Mouse (Mus musculus) forebrain, embryonic 16.5 days (tissue): ENCODE measurements at regions not wholly inside any gene's neighbourhood (a gene's known extent, or its start where the extent isn't known, plus 50 kb on each side); places are given as distances from the start of the nearest gene placed in this dataset.

ENCODE experiments used
- ATAC-seq: fragments of 200-750 bp; cut with Nextera tagmentation; 2 replicates; pipeline ENCODE4 v1.8.0; 2017; ENCODE audit warnings: mild to moderate bottlenecking, moderate library complexity
- H3K27ac ChIP-seq: fragments of 300-500 bp; sonication (generic); 2 replicates; pipeline ENCODE4 v1.5.1; 2014; ENCODE audit warnings: low read length, control low read depth
- H3K27me3 ChIP-seq: fragments of 300-500 bp; sonication (generic); replicated peaks from 2 replicates; pipeline ENCODE4 v1.6.1; 2014; ENCODE audit warnings: low read length; ENCODE audit not compliant: control insufficient read depth, insufficient read depth
- H3K36me3 ChIP-seq: fragments of 300-500 bp; sonication (generic); 2 replicates; pipeline ENCODE4 v1.6.1; 2014; ENCODE audit not compliant: control insufficient read depth, insufficient read depth
- H3K4me1 ChIP-seq: fragments of 300-500 bp; sonication (generic); replicated peaks from 2 replicates; pipeline ENCODE4 v1.6.1; 2014; ENCODE audit warnings: low read length; ENCODE audit not compliant: control insufficient read depth, insufficient read depth
- H3K4me2 ChIP-seq: fragments of 300-500 bp; sonication (generic); 2 replicates; pipeline ENCODE4 v1.6.1; 2014; ENCODE audit warnings: mild to moderate bottlenecking, low read length, control low read depth
- H3K4me3 ChIP-seq: fragments of 300-500 bp; sonication (generic); replicated peaks from 2 replicates; pipeline ENCODE4 v1.5.1; 2014; ENCODE audit warnings: mild to moderate bottlenecking, low read length, control low read depth
- H3K9ac ChIP-seq: fragments of 300-500 bp; sonication (generic); replicated peaks from 2 replicates; pipeline ENCODE4 v1.6.1; 2014; ENCODE audit warnings: low read depth, low read length, control low read depth
- H3K9me3 ChIP-seq: fragments of 300-500 bp; sonication (generic); 2 replicates; pipeline ENCODE4 v1.6.1; 2016; ENCODE audit warnings: low read length; ENCODE audit not compliant: control insufficient read depth
- WGBS: fragments of 180-500 bp; shearing (Covaris S2); extraction: QIAGEN DNeasy Blood & Tissue Kit; methylation state at CpG from one replicate; pipeline ENCODE4 v1.1.7; 2014; 5-methylcytosine and 5-hydroxymethylcytosine counted together

DNA sequence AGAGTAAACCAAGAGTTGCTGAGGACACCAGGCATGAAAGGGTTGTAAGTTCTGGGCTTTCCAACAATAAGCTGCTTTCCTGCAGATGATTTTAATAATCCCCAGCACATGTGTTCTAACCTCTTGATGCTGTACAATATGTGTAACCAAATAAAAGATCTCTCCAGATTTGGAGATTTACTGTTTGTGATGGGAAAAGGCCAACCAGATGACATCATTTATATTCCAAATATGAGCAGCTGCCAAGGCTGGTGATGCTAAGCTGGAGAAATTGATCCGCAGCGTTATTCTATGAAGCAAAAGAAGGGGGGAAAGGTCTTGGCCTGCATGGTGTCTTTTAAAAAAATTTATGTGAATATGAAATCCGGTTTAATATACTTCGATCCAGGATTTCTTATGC is 160.1 kb upstream of the Gm12728 start:
- no peak overlapping the region for H3K4me3 ChIP-seq
- WGBS = 88% methylated on average over 4 of the region's 4 CpGs
- no peaks in the 10 kb centered on the region for H3K27me3 ChIP-seq
- no peaks in the 10 kb centered on the region for H3K9me3 ChIP-seq
- no peak for ATAC-seq
- H3K36me3 ChIP-seq = no peaks in the 10 kb centered on the region
- no peak overlapping the region for H3K4me2 ChIP-seq
- H3K9ac ChIP-seq = no peak overlapping the region
- no peak overlapping the region for H3K27ac ChIP-seq
- no peaks in the 10 kb centered on the region for H3K4me1 ChIP-seq

DNA sequence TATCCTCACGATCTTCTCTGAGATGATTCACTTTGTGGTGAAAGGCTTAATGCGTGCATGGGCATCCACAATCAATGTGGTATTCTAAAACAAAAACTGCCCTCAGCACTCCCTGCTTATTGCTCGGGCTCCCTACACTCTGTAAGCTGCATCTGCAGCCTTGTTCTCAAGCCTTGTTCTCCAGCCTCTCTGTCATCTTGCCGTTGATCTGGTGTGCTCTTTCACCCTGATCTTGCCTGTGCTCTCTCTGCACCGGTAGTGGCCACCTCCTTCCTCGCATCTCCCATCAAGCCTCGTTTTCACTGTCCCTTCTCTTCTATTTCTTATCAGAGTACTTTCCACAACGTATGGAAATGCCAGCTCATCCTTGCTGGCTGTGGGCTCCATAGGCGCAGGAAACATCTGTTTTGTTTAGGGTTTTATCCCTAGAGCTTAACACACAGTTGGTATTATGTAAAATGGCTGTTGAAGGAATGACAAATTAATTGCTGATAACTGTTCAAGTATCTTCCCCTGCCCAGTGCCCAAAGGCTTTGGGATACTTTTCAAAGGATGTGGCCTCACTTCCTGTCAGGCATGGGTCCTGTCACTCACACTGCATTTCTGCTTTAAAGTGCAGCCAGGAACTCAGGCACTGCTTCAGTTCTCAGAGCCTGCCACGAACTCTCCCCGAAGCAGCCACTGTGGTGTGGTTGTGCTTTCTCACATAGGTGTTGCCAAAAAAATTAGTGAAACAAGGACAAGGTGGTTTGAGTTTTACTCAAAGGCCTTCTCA is 158.9 kb upstream of the Gm12728 start:
- no peak overlapping the region for H3K4me3 ChIP-seq
- no peaks in the 10 kb centered on the region for H3K36me3 ChIP-seq
- no peak for ATAC-seq
- H3K4me1 ChIP-seq = no peaks in the 10 kb centered on the region
- H3K9me3 ChIP-seq = no peaks in the 10 kb centered on the region
- H3K4me2 ChIP-seq = no peak overlapping the region
- no peak overlapping the region for H3K9ac ChIP-seq
- H3K27me3 ChIP-seq = no peaks in the 10 kb centered on the region
- 81% methylated on average over 11 of the region's 11 CpGs for WGBS
- H3K27ac ChIP-seq = no peak overlapping the region

DNA sequence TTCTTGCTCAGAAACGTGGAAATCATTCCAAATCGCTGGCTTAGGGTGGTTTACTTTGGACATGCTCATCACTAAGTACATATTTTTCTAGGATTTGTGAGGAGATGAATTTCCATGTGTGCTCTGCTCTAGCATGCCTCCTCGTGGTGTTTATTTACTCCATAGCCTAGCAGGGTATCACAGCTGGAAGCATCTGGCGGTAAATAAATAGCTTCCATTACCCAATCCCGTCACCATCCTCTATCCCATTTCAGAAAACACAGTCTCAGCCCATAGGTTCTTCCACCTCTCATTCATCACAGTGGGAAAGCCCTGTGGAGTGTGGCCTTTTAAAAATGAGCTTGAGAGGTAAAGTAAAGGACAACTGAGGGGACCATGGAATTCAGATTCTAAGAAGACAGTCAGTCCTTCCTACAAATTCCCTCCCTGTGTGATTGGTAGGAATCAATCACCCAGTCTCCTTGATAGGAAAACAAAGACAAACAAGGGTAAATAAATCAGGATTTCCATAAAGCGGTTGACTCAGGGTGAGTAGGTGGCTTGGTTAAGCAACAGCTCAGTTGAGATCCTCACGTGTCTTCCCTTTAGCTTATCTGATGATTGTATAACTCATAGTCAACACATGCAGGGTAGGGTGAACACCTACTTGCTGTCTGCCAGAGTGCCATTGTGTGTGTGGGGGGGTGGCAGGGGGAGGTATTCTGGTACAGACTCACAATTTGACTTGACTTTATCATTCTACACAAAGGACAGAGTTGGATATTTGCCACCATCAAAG is 156.9 kb upstream of the Gm12728 start:
- WGBS = 85% methylated on average over 7 of the region's 7 CpGs
- Histone ChIP-seq H3K4me3 (no peak overlapping the region), H3K4me2 (no peak overlapping the region), H3K36me3 (no peaks in the 10 kb centered on the region), H3K27ac (no peak overlapping the region), H3K9me3 (no peaks in the 10 kb centered on the region), H3K4me1 (no peaks in the 10 kb centered on the region), H3K9ac (no peak overlapping the region), H3K27me3 (no peaks in the 10 kb centered on the region)
- ATAC-seq = no peak

DNA sequence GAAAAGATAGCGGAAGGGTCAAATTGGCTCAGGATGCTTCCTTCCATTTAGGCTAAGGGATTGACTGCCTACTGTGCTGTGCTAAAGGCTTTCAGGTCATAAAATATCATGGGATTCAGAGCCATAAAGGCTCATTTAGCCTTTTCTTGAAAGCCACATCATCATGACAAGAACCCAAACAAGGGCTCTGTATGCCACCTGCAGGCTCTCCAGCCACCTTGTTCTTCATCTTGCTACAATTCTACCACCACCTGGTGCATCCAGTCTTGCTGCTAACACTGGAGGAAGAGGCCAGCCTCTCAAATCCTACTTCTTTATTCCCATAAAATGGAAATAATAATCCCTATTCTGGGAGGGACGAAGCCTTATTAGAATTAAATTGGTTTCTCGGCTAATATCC is 155.9 kb upstream of the Gm12728 start:
- no peaks in the 10 kb centered on the region for H3K9me3 ChIP-seq

DNA sequence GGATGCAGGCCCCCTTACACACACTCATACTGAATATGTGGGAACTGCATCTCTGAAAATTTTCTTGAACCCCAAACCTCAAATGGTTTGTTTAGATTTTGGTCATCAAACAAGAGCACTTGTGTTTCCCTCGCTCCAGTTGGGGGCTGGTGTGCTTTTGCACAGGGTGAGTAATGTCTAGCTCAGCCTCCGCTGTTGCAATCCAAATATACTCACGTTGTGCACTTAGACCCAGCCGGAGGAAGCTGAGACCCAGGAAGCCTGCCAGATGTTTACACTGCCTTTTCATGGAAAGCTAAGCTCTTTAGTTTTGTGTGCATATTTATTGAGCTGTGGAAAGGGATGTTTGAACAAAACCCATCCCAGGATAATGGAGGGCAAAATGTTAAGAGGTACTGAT is 148.9 kb upstream of the Gm12728 start:
- no peaks in the 10 kb centered on the region for H3K4me1 ChIP-seq
- H3K9ac ChIP-seq = no peak overlapping the region
- no peak overlapping the region for H3K4me2 ChIP-seq
- ATAC-seq = no peak
- no peak overlapping the region for H3K27ac ChIP-seq
- H3K36me3 ChIP-seq = no peaks in the 10 kb centered on the region
- no peaks in the 10 kb centered on the region for H3K9me3 ChIP-seq
- WGBS = 34% methylated on average over 4 of the region's 4 CpGs
- H3K4me3 ChIP-seq = no peak overlapping the region
- no peaks in the 10 kb centered on the region for H3K27me3 ChIP-seq

More for the DNA sequence above, 155.9 kb upstream of the Gm12728 start:
- Histone ChIP-seq H3K4me2 (no peak overlapping the region), H3K9ac (no peak overlapping the region), H3K27me3 (no peaks in the 10 kb centered on the region), H3K4me3 (no peak overlapping the region), H3K4me1 (no peaks in the 10 kb centered on the region), H3K27ac (no peak overlapping the region), H3K36me3 (no peaks in the 10 kb centered on the region)
- ATAC-seq = no peak
- WGBS = 86% methylated on average over 3 of the region's 3 CpGs

DNA sequence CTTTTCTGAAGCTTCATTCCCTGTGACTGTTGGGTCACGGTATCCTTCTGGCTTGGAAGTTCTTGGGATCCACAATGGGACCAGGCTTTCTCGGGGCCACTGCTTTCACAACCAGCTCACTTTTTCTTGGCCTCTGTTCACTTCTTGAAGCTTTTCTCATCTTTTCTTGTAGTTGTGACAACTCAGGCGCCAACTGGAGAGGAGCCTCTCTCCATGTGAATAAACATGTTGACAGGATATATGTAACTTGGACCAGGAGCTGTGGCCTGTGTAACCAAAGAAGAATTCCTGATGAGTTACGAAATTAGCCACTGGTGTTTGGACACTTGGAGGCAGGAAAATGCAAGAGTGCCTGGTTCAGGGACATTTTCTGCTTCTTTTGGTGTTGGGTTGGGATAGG is 148.1 kb upstream of the Gm12728 start:
- H3K36me3 ChIP-seq = no peaks in the 10 kb centered on the region
- no peaks in the 10 kb centered on the region for H3K4me1 ChIP-seq
- 80% methylated on average over 4 of the region's 4 CpGs for WGBS
- no peak overlapping the region for H3K4me2 ChIP-seq
- H3K27me3 ChIP-seq = no peaks in the 10 kb centered on the region
- H3K9ac ChIP-seq = no peak overlapping the region
- no peaks in the 10 kb centered on the region for H3K9me3 ChIP-seq
- no peak for ATAC-seq
- no peak overlapping the region for H3K27ac ChIP-seq
- H3K4me3 ChIP-seq = no peak overlapping the region

DNA sequence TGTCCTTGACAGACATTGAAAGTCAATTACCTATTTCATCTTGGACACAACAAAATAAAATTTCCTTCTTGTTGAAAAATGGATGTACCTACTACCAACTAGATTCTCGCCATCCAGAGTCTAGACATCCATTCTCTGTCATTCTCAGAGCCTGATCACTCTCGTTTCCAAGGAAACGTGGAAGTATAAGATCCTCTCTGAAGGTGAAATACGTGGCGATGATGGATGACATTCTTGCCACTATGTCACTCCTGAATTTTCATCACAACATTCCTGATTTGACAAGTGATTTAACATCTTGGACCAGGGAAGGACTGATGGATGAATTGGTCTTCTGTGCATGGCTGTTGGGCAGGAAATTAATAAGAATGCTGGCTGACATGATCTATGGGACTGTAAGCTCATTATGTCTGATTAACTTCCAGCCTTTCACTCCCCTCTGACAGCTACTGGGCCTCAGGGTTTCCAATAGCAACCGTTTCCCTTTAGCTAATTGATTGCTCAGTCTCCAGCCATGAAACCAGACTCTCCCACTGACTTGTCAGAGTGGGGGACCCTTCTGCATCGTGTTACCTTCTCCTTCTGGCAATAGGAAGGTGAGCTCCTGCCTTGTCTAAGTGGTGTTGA is 140.7 kb upstream of the Gm12728 start:
- 37% methylated on average over 7 of the region's 7 CpGs for WGBS
- peaks cover 2% of the 10 kb centered on the region; the same call in 1 of the 2 replicates for H3K4me1 ChIP-seq
- no peak overlapping the region for H3K4me2 ChIP-seq
- H3K4me3 ChIP-seq = no peak overlapping the region
- no peaks in the 10 kb centered on the region for H3K9me3 ChIP-seq
- H3K9ac ChIP-seq = no peak overlapping the region
- ATAC-seq = 0 out of 2 replicates have a peak, but pooled peaks have one; percentile 40
- no peaks in the 10 kb centered on the region for H3K27me3 ChIP-seq
- H3K36me3 ChIP-seq = no peaks in the 10 kb centered on the region
- H3K27ac ChIP-seq = no peak overlapping the region

DNA sequence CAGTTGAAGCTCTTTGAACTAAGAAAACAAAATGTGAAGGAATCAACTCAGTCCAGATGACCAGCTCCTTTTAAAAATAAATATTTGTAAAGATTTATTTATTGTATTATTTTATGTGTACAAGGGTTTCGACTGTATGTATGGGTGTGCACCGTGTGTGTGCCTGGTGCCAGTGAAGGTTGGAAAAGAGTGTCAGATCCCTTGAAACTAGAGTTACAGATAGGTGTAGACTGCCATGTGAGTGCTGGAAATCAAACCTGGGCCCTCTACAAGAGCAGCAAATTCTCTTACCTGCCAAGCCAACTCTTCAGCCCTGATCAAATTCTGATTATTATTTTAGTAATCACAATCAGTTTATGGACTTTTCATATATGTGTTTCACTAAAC is 140.2 kb upstream of the Gm12728 start:
- Histone ChIP-seq H3K4me1 (peaks cover 2% of the 10 kb centered on the region; the same call in 1 of the 2 replicates), H3K4me2 (no peak overlapping the region), H3K27me3 (no peaks in the 10 kb centered on the region), H3K4me3 (no peak overlapping the region), H3K27ac (no peak overlapping the region), H3K9me3 (no peaks in the 10 kb centered on the region), H3K9ac (no peak overlapping the region), H3K36me3 (no peaks in the 10 kb centered on the region)
- no peak for ATAC-seq
- 90% methylated on average over 2 of the region's 2 CpGs for WGBS

DNA sequence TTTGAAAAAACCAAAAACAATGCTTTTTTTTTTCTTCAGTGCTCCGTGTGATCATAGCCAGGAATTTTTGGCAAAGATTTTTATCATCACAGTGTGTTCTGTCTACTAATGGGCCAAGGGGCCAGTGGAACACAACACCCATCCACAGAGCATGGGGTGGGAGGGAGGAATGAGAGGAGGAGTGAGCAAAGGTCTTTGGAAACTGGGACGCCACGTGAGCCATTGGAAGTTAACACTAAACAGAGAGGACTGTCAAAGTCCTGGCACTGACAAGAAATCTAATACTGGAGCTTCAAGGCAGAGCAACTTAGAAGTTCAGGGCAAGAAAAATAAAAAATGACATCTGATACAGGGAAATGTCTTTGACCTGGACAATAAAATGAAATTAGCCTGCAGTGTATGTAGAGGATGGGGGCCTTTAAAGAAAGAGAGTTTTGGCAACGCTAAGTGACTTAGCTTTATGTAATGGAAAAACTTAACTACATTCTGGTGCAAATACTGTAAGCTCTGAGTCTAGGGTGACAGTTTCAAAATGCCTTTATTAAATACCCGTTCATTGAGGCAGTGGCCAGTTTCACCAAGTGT is 133.5 kb upstream of the Gm12728 start:
- no peak overlapping the region for H3K4me3 ChIP-seq
- H3K27me3 ChIP-seq = no peaks in the 10 kb centered on the region
- H3K4me1 ChIP-seq = no peaks in the 10 kb centered on the region
- no peaks in the 10 kb centered on the region for H3K9me3 ChIP-seq
- H3K4me2 ChIP-seq = no peak overlapping the region
- no peaks in the 10 kb centered on the region for H3K36me3 ChIP-seq
- no peak overlapping the region for H3K9ac ChIP-seq
- 71% methylated on average over 5 of the region's 5 CpGs for WGBS
- H3K27ac ChIP-seq = no peak overlapping the region
- no peak for ATAC-seq
